ENCODE assay signal across 12 mouse cellular contexts in the genomic region with DNA sequence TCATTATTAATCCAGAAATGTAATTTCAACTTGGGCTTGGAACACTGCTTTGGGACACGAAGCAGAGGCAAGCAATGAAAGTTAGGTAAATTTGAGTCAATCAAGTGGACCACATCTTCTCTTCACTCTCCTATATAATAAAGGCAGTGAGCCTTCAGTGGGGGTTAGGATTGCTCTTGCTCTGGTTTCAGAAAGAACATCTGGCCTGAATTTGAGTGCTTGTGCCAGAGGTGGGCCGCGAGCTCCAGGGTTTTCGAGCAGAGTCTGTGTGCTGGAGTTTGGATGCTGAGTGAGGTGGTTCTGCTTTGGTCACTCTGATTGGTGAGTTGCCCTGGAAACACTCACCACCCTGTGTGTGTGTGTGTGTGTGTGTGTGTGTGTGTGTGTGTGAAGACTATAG.
DNase-seq lines count a peak whose midpoint lies in the region; ATAC-seq lines count a peak whose summit lies in the region.
"Had no signal": no experiment of that assay in that cellular context is flagged by ENCODE, and none has a peak within 500 bp of the region (broad histone marks: within the 10 kb centered on the region; RNA-seq: fewer than 3 reads in every experiment).

No protein-coding gene starts in this region.

- H3K27ac ChIP-seq in heart, embryonic 15.5 days: peak overlapping the region; percentile 68
- H3K27ac ChIP-seq in embryonic facial prominence, embryonic 12.5 days: peak overlapping the region; percentile 91
- H3K27ac ChIP-seq in limb, embryonic 15.5 days: peak overlapping the region; percentile 90
- no peak overlapping the region for H3K27ac ChIP-seq in midbrain, embryonic 16.5 days (ENCODE audit: low read length)
- H3K27ac ChIP-seq: macrophage had no signal

- H3K4me1 ChIP-seq in heart, embryonic 15.5 days (replicated peaks): peaks cover 27% of the 10 kb centered on the region
- H3K4me1 ChIP-seq in embryonic facial prominence, embryonic 12.5 days: peaks cover 54% of the 10 kb centered on the region
- peaks cover 65% of the 10 kb centered on the region for H3K4me1 ChIP-seq in limb, embryonic 15.5 days
- H3K4me1 ChIP-seq in midbrain, embryonic 16.5 days (ENCODE audit: control insufficient read depth, insufficient read depth, low read length): peaks cover 6% of the 10 kb centered on the region

- no peak overlapping the region for H3K9ac ChIP-seq in heart, embryonic 15.5 days
- no peak overlapping the region for H3K9ac ChIP-seq in embryonic facial prominence, embryonic 12.5 days
- no peak overlapping the region for H3K9ac ChIP-seq in limb, embryonic 15.5 days
- no peak overlapping the region for H3K9ac ChIP-seq in midbrain, embryonic 16.5 days (ENCODE audit: low read depth, low read length)

- no peaks in the 10 kb centered on the region for H3K9me3 ChIP-seq in heart, embryonic 15.5 days (replicated peaks)
- H3K9me3 ChIP-seq in embryonic facial prominence, embryonic 12.5 days: no peaks in the 10 kb centered on the region
- no peaks in the 10 kb centered on the region for H3K9me3 ChIP-seq in limb, embryonic 15.5 days
- no peaks in the 10 kb centered on the region for H3K9me3 ChIP-seq in midbrain, embryonic 16.5 days (replicated peaks; ENCODE audit: control insufficient read depth, low read length, poor library complexity, severe bottlenecking)

- H3K4me3 ChIP-seq in heart, embryonic 15.5 days: no peak overlapping the region
- no peak overlapping the region for H3K4me3 ChIP-seq in embryonic facial prominence, embryonic 12.5 days
- H3K4me3 ChIP-seq in limb, embryonic 15.5 days: no peak overlapping the region
- H3K4me3 ChIP-seq in midbrain, embryonic 16.5 days (ENCODE audit: low read depth, low read length): no peak overlapping the region

- no peak for DNase-seq in heart, postnatal 36 days
- DNase-seq in 3T3-L1 (ENCODE audit: low read depth, low spot score): peak; percentile 18
- no peak for DNase-seq in cerebellum, postnatal 36 days
- no peak for DNase-seq in cerebellum, postnatal 4 days (ENCODE audit: low spot score in 2 of 2)
- DNase-seq: cerebellum, adult 18-20 months; kidney, adult 8-10 months had no signal

- no peak overlapping the region for H3K4me2 ChIP-seq in heart, embryonic 15.5 days
- no peak overlapping the region for H3K4me2 ChIP-seq in embryonic facial prominence, embryonic 12.5 days (replicated peaks)
- no peak overlapping the region for H3K4me2 ChIP-seq in limb, embryonic 15.5 days
- H3K4me2 ChIP-seq in midbrain, embryonic 16.5 days (ENCODE audit: low read length): no peak overlapping the region

- 65% methylated on average over 4 of the region's 4 CpGs for WGBS in heart, embryonic 15.5 days
- WGBS in embryonic facial prominence, embryonic 12.5 days: 25% methylated on average over 4 of the region's 4 CpGs
- 33% methylated on average over 4 of the region's 4 CpGs for WGBS in limb, embryonic 15.5 days
- WGBS in midbrain, embryonic 16.5 days: 89% methylated on average over 4 of the region's 4 CpGs

- no peaks in the 10 kb centered on the region for H3K27me3 ChIP-seq in heart, embryonic 15.5 days
- no peaks in the 10 kb centered on the region for H3K27me3 ChIP-seq in embryonic facial prominence, embryonic 12.5 days
- no peaks in the 10 kb centered on the region for H3K27me3 ChIP-seq in limb, embryonic 15.5 days
- no peaks in the 10 kb centered on the region for H3K27me3 ChIP-seq in midbrain, embryonic 16.5 days (ENCODE audit: control insufficient read depth, insufficient read depth, low read depth, low read length)
- H3K27me3 ChIP-seq: CH12.LX had no signal

- peaks cover 11% of the 10 kb centered on the region for H3K36me3 ChIP-seq in heart, embryonic 15.5 days
- peaks cover 18% of the 10 kb centered on the region for H3K36me3 ChIP-seq in embryonic facial prominence, embryonic 12.5 days
- H3K36me3 ChIP-seq in limb, embryonic 15.5 days: peaks cover 20% of the 10 kb centered on the region
- H3K36me3 ChIP-seq in midbrain, embryonic 16.5 days (ENCODE audit: control insufficient read depth, insufficient read depth, low read length): no peaks in the 10 kb centered on the region

- intact Hi-C loops in heart, postnatal 36 days (cut with DNase I): no loop called here

- no peak for ATAC-seq in heart, embryonic 15.5 days (replicated peaks; ENCODE audit: insufficient number of reproducible peaks, insufficient read depth, low FRiP score, low read depth)
- peak; percentile 30; the same call in 1 of the 2 replicates for ATAC-seq in embryonic facial prominence, embryonic 12.5 days (ENCODE audit: insufficient number of reproducible peaks, insufficient read depth, low FRiP score, low TSS enrichment)
- peak; percentile 45; the same call in 1 of the 2 replicates for ATAC-seq in limb, embryonic 15.5 days (ENCODE audit: insufficient number of reproducible peaks, low FRiP score, low TSS enrichment, low read depth)
- ATAC-seq in midbrain, embryonic 16.5 days: no peak

Comparison
In these comparisons a context has a peak if more than half of its experiments do, and no peak if none do; other contexts are left out.
1. ATAC-seq: peak in embryonic facial prominence, embryonic 12.5 days (single experiment) and limb, embryonic 15.5 days (single experiment); none in heart, embryonic 15.5 days (single experiment) and midbrain, embryonic 16.5 days (single experiment).